Mouse (Mus musculus): ENCODE data around the gene Gm4513. TPM values are rescaled to one million over a fixed set of nuclear protein-coding genes. Genes with fewer than 3 reads are reported as not detected.
"Not testable (repeated sequence)": the region's sequence is repeated elsewhere in the genome, so short reads cannot be mapped to it uniquely, and the experiment has no call there.

Gene Gm4513
- polyA plus RNA-seq (2015; fragmentation: Nextera tagmentation; extraction: Ambion mirVana) = not detected in 2 replicates

DNA sequence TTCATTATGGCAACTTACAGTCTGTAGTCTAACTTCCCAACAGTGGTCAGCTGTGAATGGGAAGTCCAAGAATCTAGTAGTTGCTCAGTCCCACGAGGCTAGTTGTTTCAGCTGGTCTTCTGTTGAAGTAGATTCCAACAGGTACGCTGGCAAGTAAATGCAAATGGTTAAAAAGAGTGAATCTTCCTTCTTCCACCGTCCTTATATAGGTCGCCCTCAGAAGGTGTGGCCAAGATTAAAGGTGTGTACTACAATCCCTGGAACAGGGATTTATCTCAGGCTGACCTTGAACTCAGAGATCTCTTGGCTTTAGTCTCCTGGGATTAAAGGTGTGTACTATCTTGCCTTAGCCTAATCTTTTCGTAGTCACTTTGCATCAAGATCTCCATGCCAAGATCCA lies at the start of gene Gm4513:
Gm4513 (minus strand) TSS at position 101 of the 400 bp plus-strand sequence.
- H3K4me3 ChIP-seq (replicated peaks); ATAC-seq; H3K36me3 ChIP-seq; H3K9me3 ChIP-seq; H3K4me2 ChIP-seq (replicated peaks); H3K9ac ChIP-seq (replicated peaks); H3K27ac ChIP-seq; H3K27me3 ChIP-seq; H3K4me1 ChIP-seq (replicated peaks): not testable (repeated sequence)
- 86% methylated on average over 3 of the region's 5 CpGs for WGBS

DNA sequence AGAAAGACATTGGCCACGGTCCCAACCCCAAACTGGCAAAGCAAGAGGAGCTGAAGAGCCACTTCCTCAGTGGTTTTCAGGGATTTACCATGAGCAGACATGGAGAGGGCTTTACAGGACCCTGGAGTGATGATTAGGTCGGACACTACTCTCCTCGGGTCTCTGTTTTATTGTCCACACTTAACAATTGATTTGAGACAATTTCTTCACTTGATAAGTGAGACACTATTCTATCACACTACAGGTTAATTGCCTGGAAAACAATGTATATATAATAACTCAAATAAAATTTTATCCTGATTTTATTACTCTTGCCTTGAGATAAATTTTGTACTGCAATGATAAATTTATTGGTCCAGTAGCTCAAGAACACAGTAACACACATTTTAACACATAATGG lies 22.7 kb downstream of the Gm4513 start, which contains the start of gene Gm4141:
Gm4141 (minus strand) TSS at position 101 of the 400 bp plus-strand sequence.
- not testable (repeated sequence) for H3K4me3 ChIP-seq (replicated peaks); ATAC-seq

DNA sequence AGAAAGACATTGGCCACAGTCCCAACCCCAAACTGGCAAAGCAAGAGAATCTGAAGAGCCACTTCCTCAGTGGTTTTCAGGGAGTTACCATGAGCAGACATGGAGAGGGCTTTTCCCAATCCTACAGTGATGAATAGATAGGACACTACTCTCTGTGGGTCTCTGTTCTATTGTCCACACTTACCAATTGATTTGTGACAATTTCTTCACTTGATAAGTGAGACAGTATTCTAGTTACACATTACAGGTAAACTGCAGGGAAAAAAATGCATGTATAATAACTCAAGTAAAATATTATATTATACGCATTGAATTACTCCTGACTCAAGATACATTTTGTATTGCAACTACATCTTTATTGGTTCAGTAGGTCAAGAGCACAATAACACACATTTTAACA lies 53.2 kb downstream of the Gm4513 start, which contains the start of gene Gm5726:
Gm5726 (minus strand) TSS at position 101 of the 400 bp plus-strand sequence.
- not testable (repeated sequence) for H3K36me3 ChIP-seq; H3K9ac ChIP-seq (replicated peaks); H3K27ac ChIP-seq; H3K4me2 ChIP-seq (replicated peaks); H3K27me3 ChIP-seq; H3K9me3 ChIP-seq; H3K4me1 ChIP-seq (replicated peaks); H3K4me3 ChIP-seq (replicated peaks); ATAC-seq
- WGBS = no CpG with 5 or more reads among the region's 1 CpGs

More for the DNA sequence above, 22.7 kb downstream of the Gm4513 start, which contains the start of gene Gm4141:
- H3K4me1 ChIP-seq (replicated peaks); H3K9me3 ChIP-seq; H3K9ac ChIP-seq (replicated peaks); H3K4me2 ChIP-seq (replicated peaks); H3K27ac ChIP-seq; H3K27me3 ChIP-seq; H3K36me3 ChIP-seq: not testable (repeated sequence)
- WGBS = no CpG with 5 or more reads among the region's 3 CpGs

Other genes with a start within 250 kb of the Gm4513 start
- gene Gm5728, start 223.6 kb downstream of the Gm4513 start, polyA plus RNA-seq (2015; fragmentation: Nextera tagmentation; extraction: Ambion mirVana) = not detected in 2 replicates
- not detected in 2 replicates for gene Vmn1r100, start 181.1 kb downstream of the Gm4513 start, polyA plus RNA-seq (2015; fragmentation: Nextera tagmentation; extraction: Ambion mirVana)
- not detected in 2 replicates for gene Vmn1r101, start 156.4 kb downstream of the Gm4513 start, polyA plus RNA-seq (2015; fragmentation: Nextera tagmentation; extraction: Ambion mirVana)
- gene Gm10670, start 124.1 kb downstream of the Gm4513 start, polyA plus RNA-seq (2015; fragmentation: Nextera tagmentation; extraction: Ambion mirVana) = not detected in 2 replicates
- not detected in 2 replicates for gene Vmn1r103, start 88.5 kb downstream of the Gm4513 start, polyA plus RNA-seq (2015; fragmentation: Nextera tagmentation; extraction: Ambion mirVana)
- not detected in 2 replicates for gene Vmn1r104, start 65.2 kb downstream of the Gm4513 start, polyA plus RNA-seq (2015; fragmentation: Nextera tagmentation; extraction: Ambion mirVana)
- not detected in 2 replicates for gene Gm5726, start 53.3 kb downstream of the Gm4513 start, polyA plus RNA-seq (2015; fragmentation: Nextera tagmentation; extraction: Ambion mirVana)
- not detected in 2 replicates for gene Gm4141, start 22.8 kb downstream of the Gm4513 start, polyA plus RNA-seq (2015; fragmentation: Nextera tagmentation; extraction: Ambion mirVana)
- gene Vmn1r107, start 69.9 kb upstream of the Gm4513 start, polyA plus RNA-seq (2015; fragmentation: Nextera tagmentation; extraction: Ambion mirVana) = not detected in 2 replicates
- not detected in 2 replicates for gene Vmn1r111, start 104.2 kb upstream of the Gm4513 start, polyA plus RNA-seq (2015; fragmentation: Nextera tagmentation; extraction: Ambion mirVana)
- gene Gm10668, start 131.6 kb upstream of the Gm4513 start, polyA plus RNA-seq (2015; fragmentation: Nextera tagmentation; extraction: Ambion mirVana) = not detected in 2 replicates
- not detected in 2 replicates for gene Vmn1r112, start 172.2 kb upstream of the Gm4513 start, polyA plus RNA-seq (2015; fragmentation: Nextera tagmentation; extraction: Ambion mirVana)
- gene Vmn1r113, start 188.3 kb upstream of the Gm4513 start, polyA plus RNA-seq (2015; fragmentation: Nextera tagmentation; extraction: Ambion mirVana) = not detected in 2 replicates
- not detected in 2 replicates for gene Vmn1r114, start 213.2 kb upstream of the Gm4513 start, polyA plus RNA-seq (2015; fragmentation: Nextera tagmentation; extraction: Ambion mirVana)
- gene Vmn1r115, start 246.0 kb upstream of the Gm4513 start, polyA plus RNA-seq (2015; fragmentation: Nextera tagmentation; extraction: Ambion mirVana) = not detected in 2 replicates

All from midbrain, embryonic 13.5 days (tissue).